Mouse (Mus musculus): Measurements from ENCODE around the gene Bcl2l10.

Gene Bcl2l10

DNA sequence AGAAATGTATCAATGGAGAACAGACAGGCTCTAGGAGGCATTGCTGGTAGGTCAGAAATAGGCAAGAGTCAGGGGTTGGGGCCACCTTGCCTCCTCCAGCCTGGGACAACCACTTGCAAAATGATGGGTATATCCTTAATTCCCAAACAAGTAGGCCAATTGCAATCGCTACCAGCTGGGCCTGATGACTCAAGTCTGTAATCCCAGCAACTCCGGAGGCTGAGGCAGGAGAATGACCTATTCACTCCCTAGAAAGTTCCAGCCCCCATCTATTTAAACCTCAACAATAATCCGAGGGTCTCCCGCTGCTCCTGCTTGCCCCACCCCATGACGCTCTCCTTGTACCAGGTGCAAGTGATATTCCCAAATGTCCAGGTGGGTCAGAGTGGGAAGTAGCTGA lies at the start of gene Bcl2l10:
Gene Bcl2l10, plus strand, starts transcription at position 301 of the 400 bp plus-strand sequence.
- H3K9me3 ChIP-seq (ENCODE audit: low read length) = no peaks in the 10 kb centered on the region
- H3K36me3 ChIP-seq (ENCODE audit: insufficient read depth, low read length) = peaks cover 23% of the 10 kb centered on the region; the same call in 1 of the 2 replicates
- peaks cover 33% of the 10 kb centered on the region for H3K4me1 ChIP-seq (replicated peaks; ENCODE audit: low read depth, low read length)
- peaks cover 11% of the 10 kb centered on the region; the same call in 1 of the 2 replicates for H3K27me3 ChIP-seq (ENCODE audit: insufficient read depth, low read length)
- H3K4me3 ChIP-seq (replicated peaks; ENCODE audit: low read length) = peak within 1 kb of the TSS; percentile 65
- no peak for TF ChIP-seq POU5F1 (IDR thresholded peaks at IDR 0.05; ENCODE audit: borderline replicate concordance, low read length)
- TF ChIP-seq CTCF (conservative IDR thresholded peaks at IDR 0.05; ENCODE audit: low read length) = no peak
- TF ChIP-seq NANOG (IDR thresholded peaks at IDR 0.05; ENCODE audit: borderline replicate concordance, low read length) = no peak

DNA sequence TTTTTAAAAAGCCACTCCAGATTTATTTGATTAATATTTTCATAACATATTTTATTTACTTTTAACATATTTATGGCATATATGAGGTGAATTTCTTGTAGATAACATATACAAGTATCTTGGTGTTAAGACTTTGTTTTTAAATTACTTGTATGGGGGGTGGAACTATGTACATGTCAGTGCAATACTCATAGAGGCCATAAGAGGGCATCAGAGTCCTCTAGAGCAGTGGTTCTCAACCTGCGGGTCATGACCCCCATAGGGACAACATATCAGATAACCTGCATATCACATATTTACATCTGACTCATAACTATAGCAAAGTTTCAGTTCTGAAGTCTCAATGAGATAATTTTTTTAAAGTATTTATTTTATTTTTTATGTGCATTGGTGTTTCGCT lies 48.2 kb upstream of the Bcl2l10 start:
- Histone ChIP-seq H3K9me3 (ENCODE audit: low read length) (no peaks in the 10 kb centered on the region), H3K27me3 (ENCODE audit: insufficient read depth, low read length) (peaks cover 3% of the 10 kb centered on the region; the same call in 1 of the 2 replicates), H3K4me1 (replicated peaks; ENCODE audit: low read depth, low read length) (peaks cover 21% of the 10 kb centered on the region), H3K4me3 (replicated peaks; ENCODE audit: low read length) (no peak overlapping the region), H3K36me3 (ENCODE audit: insufficient read depth, low read length) (0 out of 2 replicates have a peak, but pooled peaks cover 3% of the 10 kb centered on the region)
- TF ChIP-seq POU5F1 (IDR thresholded peaks at IDR 0.05; ENCODE audit: borderline replicate concordance, low read length) (no peak), CTCF (conservative IDR thresholded peaks at IDR 0.05; ENCODE audit: low read length) (peak; percentile 81)

DNA sequence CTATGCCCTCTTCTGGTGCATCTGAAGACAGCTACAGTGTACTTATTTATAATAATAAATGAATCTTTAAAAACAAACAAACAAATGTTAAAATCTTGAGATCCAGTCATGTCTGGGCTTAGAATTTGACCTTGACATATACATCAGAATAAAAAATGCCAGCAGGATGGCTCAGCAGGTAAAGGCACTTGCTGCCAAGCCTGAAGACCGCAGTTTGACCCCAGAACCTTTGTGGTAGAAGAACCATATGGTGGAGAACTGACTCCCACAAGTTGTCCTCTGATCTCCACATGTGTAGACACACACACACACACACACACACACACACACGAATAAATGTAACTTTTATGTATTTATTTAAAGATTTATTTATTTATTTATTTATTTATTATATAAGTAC lies 44.5 kb upstream of the Bcl2l10 start:
- Histone ChIP-seq H3K27me3 (ENCODE audit: insufficient read depth, low read length) (no peaks in the 10 kb centered on the region), H3K9me3 (ENCODE audit: low read length) (no peaks in the 10 kb centered on the region), H3K4me3 (replicated peaks; ENCODE audit: low read length) (no peak overlapping the region), H3K4me1 (replicated peaks; ENCODE audit: low read depth, low read length) (peaks cover 5% of the 10 kb centered on the region; the same call in 1 of the 2 replicates), H3K36me3 (ENCODE audit: insufficient read depth, low read length) (0 out of 2 replicates have a peak, but pooled peaks cover 3% of the 10 kb centered on the region)
- TF ChIP-seq NANOG (IDR thresholded peaks at IDR 0.05; ENCODE audit: borderline replicate concordance, low read length) = no peak
- no peak for TF ChIP-seq POU5F1 (IDR thresholded peaks at IDR 0.05; ENCODE audit: borderline replicate concordance, low read length)
- no peak for TF ChIP-seq CTCF (conservative IDR thresholded peaks at IDR 0.05; ENCODE audit: low read length)

DNA sequence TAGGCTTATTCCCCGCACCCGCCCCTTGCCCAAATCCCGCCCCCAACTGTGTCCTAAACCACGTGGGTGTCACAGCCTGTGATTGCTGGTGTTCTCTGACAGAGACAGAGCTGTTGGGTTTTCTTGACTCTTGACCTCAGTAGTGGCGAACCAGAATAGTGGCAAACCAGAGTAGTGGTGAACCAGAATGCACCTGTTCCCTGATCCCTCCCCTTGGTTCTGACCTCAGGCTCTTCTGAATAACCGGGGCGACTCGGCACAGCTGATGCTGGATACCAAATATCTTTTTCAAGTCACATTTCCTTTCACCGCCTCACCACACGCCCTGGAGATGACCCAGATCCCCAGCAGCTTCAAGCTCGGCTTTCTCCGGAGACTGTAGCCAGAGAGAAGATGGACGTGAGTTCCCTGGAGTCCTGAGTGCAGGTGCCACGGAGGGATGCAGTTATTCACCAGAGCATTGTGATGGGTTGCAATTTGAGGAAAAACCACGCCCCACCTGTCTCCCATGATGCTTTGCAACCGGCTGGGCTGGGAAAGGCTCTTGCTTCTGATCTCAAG lies 43.8 kb upstream of the Bcl2l10 start:
- Histone ChIP-seq H3K4me1 (replicated peaks; ENCODE audit: low read depth, low read length) (peaks cover 5% of the 10 kb centered on the region; the same call in 1 of the 2 replicates), H3K27me3 (ENCODE audit: insufficient read depth, low read length) (no peaks in the 10 kb centered on the region), H3K9me3 (ENCODE audit: low read length) (no peaks in the 10 kb centered on the region), H3K36me3 (ENCODE audit: insufficient read depth, low read length) (0 out of 2 replicates have a peak, but pooled peaks cover 3% of the 10 kb centered on the region), H3K4me3 (replicated peaks; ENCODE audit: low read length) (peak overlapping the region; percentile 83)
- TF ChIP-seq POU5F1 (IDR thresholded peaks at IDR 0.05; ENCODE audit: borderline replicate concordance, low read length) (no peak), CTCF (conservative IDR thresholded peaks at IDR 0.05; ENCODE audit: low read length) (no peak), NANOG (IDR thresholded peaks at IDR 0.05; ENCODE audit: borderline replicate concordance, low read length) (no peak)

DNA sequence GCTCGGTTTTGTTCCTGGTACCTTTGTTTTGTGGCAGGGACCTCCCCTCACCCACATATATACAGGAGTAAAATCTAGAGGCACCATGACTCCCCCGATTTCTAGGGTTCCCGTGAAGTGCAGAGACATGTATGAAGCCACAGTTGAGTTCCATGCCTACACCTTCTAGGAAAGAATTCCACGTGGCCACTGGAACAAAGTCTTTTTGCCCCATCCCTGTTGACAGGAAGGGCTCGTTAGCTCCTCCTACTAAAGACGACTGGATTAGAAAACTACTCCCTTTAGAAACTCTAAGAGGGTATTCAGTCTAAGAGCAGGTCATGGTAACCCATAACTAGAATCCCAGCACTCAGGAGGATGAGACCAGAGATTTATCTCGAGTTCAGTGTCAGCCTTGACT lies 43.3 kb upstream of the Bcl2l10 start:
- Histone ChIP-seq H3K36me3 (ENCODE audit: insufficient read depth, low read length) (0 out of 2 replicates have a peak, but pooled peaks cover 3% of the 10 kb centered on the region), H3K27me3 (ENCODE audit: insufficient read depth, low read length) (no peaks in the 10 kb centered on the region), H3K4me1 (replicated peaks; ENCODE audit: low read depth, low read length) (peaks cover 5% of the 10 kb centered on the region; the same call in 1 of the 2 replicates), H3K9me3 (ENCODE audit: low read length) (no peaks in the 10 kb centered on the region), H3K4me3 (replicated peaks; ENCODE audit: low read length) (peak overlapping the region; percentile 83)
- no peak for TF ChIP-seq POU5F1 (IDR thresholded peaks at IDR 0.05; ENCODE audit: borderline replicate concordance, low read length)
- no peak for TF ChIP-seq NANOG (IDR thresholded peaks at IDR 0.05; ENCODE audit: borderline replicate concordance, low read length)
- no peak for TF ChIP-seq CTCF (conservative IDR thresholded peaks at IDR 0.05; ENCODE audit: low read length)

DNA sequence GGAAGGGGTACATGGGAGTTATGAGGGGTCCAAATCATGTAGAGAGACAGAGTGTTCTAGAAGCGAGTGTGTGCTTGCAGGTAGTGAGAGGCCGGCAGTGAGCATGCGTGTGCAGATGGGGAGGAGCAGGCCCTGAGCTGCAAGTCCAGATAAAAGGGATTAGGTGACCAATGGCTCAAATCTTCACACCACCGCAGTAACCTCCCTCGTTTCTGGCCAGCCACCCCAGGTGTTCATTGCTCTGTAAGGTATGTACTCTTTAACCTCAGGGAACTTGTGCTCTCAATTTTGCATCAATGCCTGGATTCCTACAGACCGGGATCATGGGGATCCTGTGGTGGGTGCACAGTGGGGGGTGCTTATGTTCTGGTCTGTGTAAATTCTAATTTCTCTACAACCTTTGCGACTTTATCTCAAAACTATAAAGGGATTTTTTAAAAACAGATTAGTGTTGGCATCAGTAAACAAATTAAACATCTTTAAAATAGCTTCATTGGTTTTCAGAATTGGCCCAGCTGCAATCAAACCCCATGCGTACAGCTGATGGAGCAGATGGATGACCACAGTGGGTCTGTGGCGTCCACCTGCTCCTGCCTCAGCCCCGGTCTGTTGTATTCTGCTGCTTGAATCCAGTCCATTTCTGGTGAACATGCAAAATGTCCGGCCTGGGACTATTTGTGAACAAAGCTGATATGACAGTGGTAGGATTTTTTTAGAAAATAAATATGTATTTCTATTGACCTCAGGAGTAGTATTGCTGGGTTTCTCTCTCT lies 41.2 kb upstream of the Bcl2l10 start, which contains the start of gene Gnb5:
Gene Gnb5, plus strand, starts transcription at position 163 of the 773 bp plus-strand sequence.
- Histone ChIP-seq H3K4me3 (replicated peaks; ENCODE audit: low read length) (no peak within 1 kb of the TSS), H3K27me3 (ENCODE audit: insufficient read depth, low read length) (no peaks in the 10 kb centered on the region; the same call in 1 of the 2 replicates), H3K4me1 (replicated peaks; ENCODE audit: low read depth, low read length) (peaks cover 5% of the 10 kb centered on the region; the same call in 1 of the 2 replicates), H3K9me3 (ENCODE audit: low read length) (no peaks in the 10 kb centered on the region), H3K36me3 (ENCODE audit: insufficient read depth, low read length) (no peaks in the 10 kb centered on the region)
- no peak for TF ChIP-seq NANOG (IDR thresholded peaks at IDR 0.05; ENCODE audit: borderline replicate concordance, low read length)
- TF ChIP-seq POU5F1 (IDR thresholded peaks at IDR 0.05; ENCODE audit: borderline replicate concordance, low read length) = no peak
- no peak for TF ChIP-seq CTCF (conservative IDR thresholded peaks at IDR 0.05; ENCODE audit: low read length)

DNA sequence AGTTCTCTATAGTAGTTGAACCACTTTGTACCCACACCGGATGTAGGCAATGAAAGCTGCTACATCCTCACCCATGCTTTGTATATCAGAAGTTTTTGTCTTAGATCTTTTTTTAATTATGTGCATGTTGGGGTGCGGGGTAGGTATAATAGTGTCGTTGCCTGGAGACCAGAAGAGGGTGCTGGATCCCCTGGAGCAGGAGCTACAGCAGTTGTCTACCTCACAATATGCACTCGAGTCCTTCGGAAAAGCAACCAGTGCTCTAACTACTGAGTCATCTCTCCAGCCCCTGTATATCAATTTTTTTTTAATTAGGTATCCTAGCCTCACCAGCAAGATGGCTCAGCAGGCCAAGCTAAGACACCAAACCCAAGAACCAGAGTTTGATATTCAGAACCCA lies 40.5 kb upstream of the Bcl2l10 start:
- no peaks in the 10 kb centered on the region; the same call in 1 of the 2 replicates for H3K27me3 ChIP-seq (ENCODE audit: insufficient read depth, low read length)
- H3K4me1 ChIP-seq (replicated peaks; ENCODE audit: low read depth, low read length) = peaks cover 5% of the 10 kb centered on the region
- no peaks in the 10 kb centered on the region for H3K36me3 ChIP-seq (ENCODE audit: insufficient read depth, low read length)
- no peak overlapping the region for H3K4me3 ChIP-seq (replicated peaks; ENCODE audit: low read length)
- TF ChIP-seq CTCF (conservative IDR thresholded peaks at IDR 0.05; ENCODE audit: low read length) (no peak), NANOG (IDR thresholded peaks at IDR 0.05; ENCODE audit: borderline replicate concordance, low read length) (no peak), POU5F1 (IDR thresholded peaks at IDR 0.05; ENCODE audit: borderline replicate concordance, low read length) (no peak)
- H3K9me3 ChIP-seq (ENCODE audit: low read length) = no peaks in the 10 kb centered on the region

DNA sequence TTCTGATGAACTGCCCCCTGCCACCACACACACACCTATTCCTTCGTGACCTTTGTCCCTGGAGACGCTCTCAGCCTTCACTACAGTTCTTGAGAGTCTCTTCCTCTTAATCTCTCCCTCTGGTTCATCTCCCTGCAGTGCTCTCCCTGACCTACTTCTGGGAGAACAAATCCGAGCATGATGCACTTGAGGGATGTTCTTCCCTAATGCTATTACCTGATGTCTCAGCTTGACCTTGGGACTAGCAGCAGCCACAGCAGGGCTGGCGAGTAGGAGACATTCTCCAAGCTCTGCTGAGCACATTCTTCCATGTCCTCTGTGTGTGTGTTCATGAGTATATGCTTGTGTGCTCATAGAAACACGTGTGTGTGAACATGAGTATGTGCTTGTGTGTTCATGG lies 38.9 kb upstream of the Bcl2l10 start:
- peaks cover 9% of the 10 kb centered on the region for H3K4me1 ChIP-seq (replicated peaks; ENCODE audit: low read depth, low read length)
- H3K4me3 ChIP-seq (replicated peaks; ENCODE audit: low read length) = no peak overlapping the region
- no peak for TF ChIP-seq NANOG (IDR thresholded peaks at IDR 0.05; ENCODE audit: borderline replicate concordance, low read length)
- TF ChIP-seq POU5F1 (IDR thresholded peaks at IDR 0.05; ENCODE audit: borderline replicate concordance, low read length) = no peak
- TF ChIP-seq CTCF (conservative IDR thresholded peaks at IDR 0.05; ENCODE audit: low read length) = no peak
- H3K27me3 ChIP-seq (ENCODE audit: insufficient read depth, low read length) = no peaks in the 10 kb centered on the region; the same call in 1 of the 2 replicates
- no peaks in the 10 kb centered on the region for H3K36me3 ChIP-seq (ENCODE audit: insufficient read depth, low read length)
- no peaks in the 10 kb centered on the region for H3K9me3 ChIP-seq (ENCODE audit: low read length)
